Mouse (Mus musculus) kidney, postnatal 14 days (tissue): ENCODE data around the gene Gm10197.
A peak's percentile ranks its signal among the peaks of the same experiment; 100 is the strongest.

Experiments used
- DNase-seq: peaks from one replicate; pipeline ENCODE4 v3.0.0; 2022; ENCODE audit warnings: mixed read lengths

Gm10197 gene

GRCm38 (mm10) chr19:53393646-53394045, 22.1 kb upstream of the Gm10197 start:
- no peak for DNase-seq

GRCm38 (mm10) chr19:53392781-53393343, 21.3 kb upstream of the Gm10197 start:
- no peak for DNase-seq

GRCm38 (mm10) chr19:53391787-53392186, 20.2 kb upstream of the Gm10197 start:
- no peak for DNase-seq

DNA sequence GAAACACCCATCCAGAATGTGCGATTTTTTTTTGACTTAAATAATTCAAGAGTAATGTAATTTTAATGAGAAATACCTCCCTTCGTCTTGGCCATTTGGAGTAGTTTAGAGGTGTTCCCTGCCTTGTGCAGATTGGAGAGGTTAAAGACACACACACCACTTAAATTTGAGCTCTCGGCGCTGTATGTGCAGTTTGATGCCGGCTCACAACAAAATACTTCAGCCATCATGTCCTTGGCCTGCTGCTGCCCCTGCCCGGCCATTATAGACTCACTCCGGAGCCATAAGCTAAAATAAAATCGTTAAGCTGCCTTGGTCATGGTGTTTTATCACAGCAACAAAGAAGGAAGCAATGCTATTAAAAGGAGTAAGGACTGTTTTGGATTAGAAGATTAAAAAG, 19.8 kb upstream of the Gm10197 start:
- DNase-seq = no peak

GRCm38 (mm10) chr19:53390495-53391007, 19.0 kb upstream of the Gm10197 start, which contains the start of gene Smndc1:
Gene Smndc1, minus strand, starts transcription at chr19:53390578.
- peak; percentile 100 for DNase-seq

DNA sequence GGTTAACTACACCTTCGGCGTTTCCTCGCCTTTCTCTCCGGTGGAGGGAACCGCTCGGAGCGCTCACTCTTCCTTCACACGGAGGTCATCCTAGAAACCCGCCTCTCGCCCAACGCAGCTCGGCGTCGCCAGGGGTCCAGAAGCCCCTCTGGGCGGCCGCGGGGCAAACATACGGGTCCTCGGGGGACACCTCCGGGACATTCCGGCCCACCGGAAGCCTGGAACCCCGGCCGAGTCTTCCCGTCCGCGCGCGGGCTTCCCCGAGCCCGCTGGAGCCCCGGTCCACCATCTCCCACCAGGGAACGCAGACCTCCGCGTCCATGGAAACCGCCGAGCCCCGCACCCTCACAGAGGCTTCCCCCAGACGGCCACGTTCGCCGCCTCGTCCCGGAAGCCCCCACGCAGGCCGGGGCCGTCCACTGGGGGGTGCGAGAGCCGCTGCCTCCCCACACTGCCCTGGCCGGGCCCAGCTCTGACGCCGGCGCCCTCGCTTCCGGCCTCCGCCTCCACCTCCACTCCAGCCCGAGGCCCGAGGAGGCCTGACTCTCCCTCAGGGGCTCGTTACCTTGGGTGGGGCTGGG, 18.4 kb upstream of the Gm10197 start:
- no peak for DNase-seq

DNA sequence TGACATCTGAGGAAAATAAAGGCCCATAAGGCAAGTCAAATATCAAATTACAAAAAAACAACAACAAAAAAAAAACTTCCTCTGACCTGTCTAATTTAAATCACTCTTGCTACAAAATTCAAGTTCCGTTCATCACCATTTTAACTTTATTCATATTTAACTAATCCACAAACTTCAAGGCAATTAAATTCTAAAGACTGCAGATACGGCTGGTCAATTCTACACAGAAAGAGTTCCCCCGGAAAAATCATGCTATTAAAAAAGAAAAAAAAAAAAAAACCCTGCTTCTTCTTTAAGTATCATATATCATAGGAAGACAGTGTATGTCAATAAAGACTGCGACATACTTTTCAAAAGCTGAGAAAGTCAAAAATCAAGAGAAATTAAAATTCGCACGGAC, 17.9 kb upstream of the Gm10197 start:
- DNase-seq = no peak

DNA sequence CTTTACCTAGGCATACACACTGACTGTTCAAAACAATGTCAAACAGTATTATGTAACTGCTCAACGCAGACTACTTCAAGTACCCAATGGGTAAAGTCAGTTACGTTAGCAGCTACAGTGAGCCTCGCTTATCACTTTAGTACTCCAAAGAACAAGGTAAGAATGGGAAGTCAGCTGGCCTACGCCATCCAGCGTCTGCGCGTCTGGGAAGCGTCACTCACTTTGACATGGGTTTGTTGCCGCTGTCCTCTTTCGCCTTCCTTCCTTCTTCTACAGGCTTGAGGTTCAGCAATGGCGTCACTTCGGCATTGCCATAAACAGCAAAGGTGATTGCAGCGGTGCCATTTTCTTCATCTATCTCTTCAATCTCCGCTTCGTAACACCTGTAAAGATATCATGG, 11.8 kb upstream of the Gm10197 start:
- DNase-seq = no peak

DNA sequence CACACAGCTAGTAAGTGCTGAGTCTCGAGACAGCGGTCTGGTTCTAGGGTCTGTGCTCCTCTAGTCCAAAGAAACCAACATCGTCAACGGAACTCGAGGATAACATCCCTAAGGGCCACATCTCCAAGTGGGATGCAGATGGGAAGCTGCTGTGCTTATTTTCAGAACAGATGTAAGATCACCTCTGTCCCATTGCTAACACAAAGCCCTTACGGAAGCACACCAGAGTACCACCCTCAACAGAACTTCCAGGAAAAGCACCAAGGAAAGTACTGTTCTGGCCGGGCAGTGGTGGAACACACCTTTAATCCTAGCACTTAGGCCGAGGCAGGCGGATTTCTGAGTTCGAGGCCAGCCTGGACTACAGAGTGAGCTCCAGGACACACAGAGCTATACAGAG, 6.9 kb upstream of the Gm10197 start:
- DNase-seq = no peak

GRCm38 (mm10) chr19:53377652-53378051, 6.1 kb upstream of the Gm10197 start:
- DNase-seq = no peak

DNA sequence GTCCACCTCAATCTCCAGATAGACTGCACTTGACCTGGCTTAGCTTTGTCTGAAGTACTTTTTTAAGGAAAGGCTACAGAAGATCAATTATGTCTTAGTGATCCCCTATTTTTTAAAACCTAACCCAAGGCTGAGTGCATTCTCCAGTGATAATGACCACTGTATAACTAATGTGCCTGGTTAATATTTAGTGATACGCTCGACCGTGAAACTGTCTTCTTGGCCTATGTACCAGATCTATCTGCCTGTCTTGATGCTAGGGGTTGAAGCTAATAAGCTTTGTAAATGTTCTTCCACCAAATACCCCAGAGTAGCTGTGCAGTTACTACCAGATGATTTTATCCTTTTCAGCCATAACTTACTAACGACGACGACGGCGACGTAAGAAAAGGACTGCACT, 4.2 kb upstream of the Gm10197 start:
- DNase-seq = peak; percentile 57

DNA sequence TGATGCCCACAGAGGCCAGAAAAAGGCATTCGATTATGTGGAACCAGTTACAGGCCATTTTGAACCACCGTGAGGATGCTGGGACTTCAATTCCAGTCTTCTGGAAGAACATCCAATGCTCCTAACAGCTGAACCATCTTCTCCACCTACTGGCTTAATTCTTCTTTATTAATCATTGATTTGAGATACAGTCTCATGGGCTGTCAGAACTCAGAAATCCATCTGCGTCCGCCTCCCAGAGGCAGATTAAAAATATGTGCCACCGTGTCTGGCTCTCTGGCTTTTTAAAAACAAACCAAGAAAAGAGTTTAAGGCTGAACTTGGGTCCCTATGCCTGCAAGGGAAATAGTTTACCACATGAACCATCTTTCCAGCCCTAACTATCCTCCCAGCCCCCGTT, 3.7 kb upstream of the Gm10197 start:
- no peak for DNase-seq

DNA sequence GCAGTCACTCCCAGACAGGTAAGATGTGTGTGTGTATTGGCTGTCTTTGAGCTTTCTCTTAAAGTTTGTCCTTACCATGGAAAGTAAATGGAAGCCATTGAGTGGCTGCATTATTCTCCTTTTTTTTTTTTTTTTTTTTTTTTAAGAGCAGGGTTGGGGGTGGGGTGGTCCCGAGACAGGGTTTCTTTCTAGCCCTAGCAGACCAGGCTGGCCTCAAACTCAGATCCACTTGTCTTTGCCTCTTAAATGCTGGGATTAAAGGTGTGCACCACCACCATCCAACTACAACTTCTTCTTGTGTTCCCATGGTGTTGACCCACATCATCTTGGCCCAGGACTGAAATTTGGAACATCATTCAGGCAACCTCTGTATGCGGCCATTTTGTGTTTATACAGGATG, 2.0 kb upstream of the Gm10197 start:
- DNase-seq = no peak

- no peak for DNase-seq
Observed at GRCm38 (mm10) chr19:53370233-53370632, 1.3 kb downstream of the Gm10197 start.

DNA sequence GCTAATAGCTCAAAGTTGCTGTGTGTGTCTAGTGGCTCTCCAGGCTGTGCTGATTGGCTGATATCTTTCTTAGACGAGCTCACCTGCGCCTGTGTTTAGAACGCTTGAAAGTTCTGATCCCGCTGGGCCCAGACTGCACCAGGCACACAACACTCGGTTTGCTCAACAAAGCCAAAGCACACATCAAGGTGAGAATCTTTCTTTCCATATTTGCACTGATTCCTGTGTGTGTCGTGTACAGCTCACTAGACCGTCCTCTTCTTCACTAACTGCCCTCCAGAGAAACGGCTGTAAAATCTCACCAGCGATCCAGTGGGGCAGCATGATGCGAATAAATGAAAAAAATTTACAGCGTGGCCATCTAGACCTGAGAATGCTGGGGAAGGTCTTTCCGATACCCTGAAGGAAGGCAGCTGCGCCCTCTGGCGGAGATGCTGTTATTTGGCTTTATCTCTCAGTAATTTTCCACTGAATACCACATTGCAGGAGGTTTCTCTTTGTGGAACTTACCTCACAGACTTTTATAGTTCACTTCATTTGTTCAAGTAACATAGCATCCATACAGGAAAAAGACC, 2.0 kb downstream of the Gm10197 start:
- peak; percentile 91 for DNase-seq

GRCm38 (mm10) chr19:53366881-53367280, 4.7 kb downstream of the Gm10197 start:
- no peak for DNase-seq

GRCm38 (mm10) chr19:53366057-53366775, 5.3 kb downstream of the Gm10197 start:
- no peak for DNase-seq

- DNase-seq = peak; percentile 88
Observed at GRCm38 (mm10) chr19:53364963-53365362, 6.6 kb downstream of the Gm10197 start.

DNA sequence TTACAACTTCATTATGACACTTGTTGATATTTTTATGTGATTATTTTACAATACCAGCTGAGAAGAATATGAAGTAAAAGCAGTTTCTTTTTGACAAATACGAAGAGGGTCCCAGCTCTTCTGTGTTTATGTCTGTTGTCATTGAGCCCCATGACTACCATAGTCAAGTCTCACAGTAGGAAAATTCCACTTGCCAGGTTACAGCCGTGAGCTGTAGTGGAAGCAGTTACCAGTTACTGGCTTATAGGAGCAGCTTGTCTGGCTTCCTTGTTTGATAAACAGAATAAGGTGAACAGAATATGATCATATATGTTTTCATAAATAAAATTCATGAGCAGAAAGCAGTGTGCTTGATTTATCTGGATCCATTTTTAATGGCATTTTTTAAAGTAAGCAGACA, 7.0 kb downstream of the Gm10197 start:
- DNase-seq = no peak

DNA sequence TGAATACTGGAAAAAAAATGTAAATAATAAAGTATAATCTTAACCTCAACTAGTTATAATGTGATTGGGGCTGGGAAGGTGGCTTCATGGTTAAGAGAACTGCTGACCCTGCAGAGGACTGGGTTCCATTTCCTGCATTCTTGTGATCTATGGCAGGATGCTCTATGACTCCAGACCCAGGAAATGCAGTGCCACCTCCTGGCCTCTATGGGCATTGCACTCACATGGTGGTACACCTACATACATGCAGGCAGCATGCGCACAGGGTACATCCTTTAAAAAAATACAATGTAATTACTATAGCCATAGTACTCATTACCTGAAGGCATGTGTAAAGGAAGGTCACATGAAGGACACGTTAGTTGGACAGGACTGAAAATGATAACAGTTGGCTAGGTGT, 8.6 kb downstream of the Gm10197 start:
- no peak for DNase-seq

DNA sequence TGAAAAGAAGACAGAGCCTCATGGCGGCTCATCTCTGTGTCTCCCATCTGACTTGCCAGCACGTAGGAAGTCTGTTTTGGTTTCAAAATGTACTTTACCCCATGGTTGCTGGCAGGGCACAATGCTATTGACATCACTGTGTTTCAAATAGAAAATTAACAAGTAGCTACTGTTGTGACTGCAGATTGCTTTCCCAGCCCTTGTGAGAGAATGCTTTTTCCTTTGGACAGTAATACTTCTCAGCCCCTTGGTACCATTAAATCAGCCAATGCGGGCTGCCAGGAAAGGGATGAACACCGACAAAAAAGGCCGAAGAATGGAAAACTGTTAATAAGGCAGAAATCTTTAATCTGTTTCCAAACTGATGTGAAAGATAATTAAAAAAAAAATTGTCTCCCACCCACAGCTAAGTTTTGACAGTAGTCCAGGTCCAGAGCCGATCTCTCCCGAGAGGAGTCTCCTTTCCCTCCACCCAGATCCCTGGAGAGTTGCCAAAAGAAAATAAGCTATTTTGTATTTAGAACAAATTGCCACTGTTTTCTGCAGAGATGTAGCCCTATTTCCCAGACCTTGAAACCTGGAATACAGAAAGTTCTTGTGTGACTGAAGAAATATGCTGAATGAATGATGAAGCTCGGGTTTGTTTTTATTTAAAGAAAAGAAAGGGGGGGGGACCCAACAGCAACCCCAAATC, 11.2 kb downstream of the Gm10197 start:
- peak; percentile 52 for DNase-seq

DNA sequence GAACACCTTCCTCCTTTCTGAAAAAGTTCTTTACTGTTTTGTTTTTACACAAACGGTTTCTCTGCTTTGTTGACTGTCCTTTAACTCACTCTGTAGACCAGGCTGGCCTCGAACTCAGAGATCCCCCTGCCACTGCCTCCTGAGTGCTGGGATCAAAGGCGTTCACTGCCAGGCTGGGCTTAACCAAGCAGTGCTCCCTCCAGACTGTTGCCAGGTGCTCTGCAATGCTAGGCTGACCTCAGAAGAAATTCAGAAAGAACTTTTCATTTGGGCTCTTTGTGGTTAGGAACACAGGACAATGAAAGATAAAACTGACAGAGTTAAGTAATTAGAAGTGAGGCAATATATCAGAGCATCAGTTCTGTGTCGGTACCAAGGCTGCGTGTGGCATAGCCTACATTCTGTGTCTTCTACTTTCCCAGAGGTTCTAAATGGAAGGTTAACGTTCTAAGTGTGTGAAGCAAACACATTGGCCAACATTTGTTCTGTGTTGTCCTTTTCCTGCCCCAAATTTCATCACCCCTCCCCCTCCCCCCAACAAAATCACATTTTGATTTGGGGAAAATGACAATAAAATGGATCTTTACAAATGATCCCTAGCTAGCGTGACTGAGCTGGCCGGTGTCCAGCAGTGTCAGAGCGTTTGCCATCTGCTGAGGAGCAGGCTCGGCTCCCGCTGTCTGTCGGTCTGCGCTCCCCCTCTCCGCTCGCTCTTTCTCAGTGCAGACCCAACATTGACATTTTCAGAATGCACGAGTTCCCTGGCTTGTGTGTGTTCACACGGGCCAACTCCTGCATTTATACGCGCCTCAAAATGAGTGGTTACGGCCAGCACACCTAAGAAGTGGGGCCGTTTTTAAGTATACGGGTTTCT, 12.2 kb downstream of the Gm10197 start:
- DNase-seq = peak; percentile 62
